Mouse (Mus musculus): ENCODE measurements around the gene Ino80b.

The Ino80b gene

GRCm38 (mm10) chr6:83116373-83117164, 8.7 kb downstream of the Ino80b start:
- peak in 1 of 2 experiments; percentile 21 for DNase-seq

DNA sequence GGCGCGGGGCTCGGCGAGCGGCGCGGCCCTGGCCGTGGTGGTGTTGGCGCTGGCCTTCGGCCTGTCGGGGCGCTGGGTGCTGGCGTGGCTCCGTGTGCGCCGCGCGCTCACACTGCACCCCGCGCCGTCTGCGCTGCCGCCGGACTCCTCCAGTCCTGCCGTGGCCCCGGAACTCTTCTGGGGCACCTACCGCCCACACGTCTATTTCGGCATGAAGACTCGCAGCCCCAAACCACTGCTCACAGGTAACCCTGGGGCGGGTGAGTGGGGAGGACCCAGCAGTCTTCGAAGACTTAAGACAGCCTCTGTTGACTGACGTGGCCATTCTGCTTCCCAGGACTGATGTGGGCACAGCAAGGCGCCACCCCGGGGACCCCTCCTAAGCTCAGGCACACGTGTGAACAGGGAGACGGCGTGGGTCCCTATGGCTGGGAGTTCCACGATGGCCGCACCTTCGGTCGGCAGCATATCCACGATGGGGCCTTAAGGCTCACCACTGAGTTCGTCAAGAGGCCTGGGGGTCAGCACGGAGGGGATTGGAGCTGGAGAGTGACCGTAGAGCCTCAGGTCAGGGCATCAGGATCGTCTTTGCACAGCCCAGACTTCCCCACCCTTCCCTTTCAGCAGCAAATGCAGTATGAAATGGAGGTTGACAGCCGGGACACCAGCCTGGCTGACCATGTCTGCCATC, 9.4 kb downstream of the Ino80b start:
- DNase-seq, result no peak

DNA sequence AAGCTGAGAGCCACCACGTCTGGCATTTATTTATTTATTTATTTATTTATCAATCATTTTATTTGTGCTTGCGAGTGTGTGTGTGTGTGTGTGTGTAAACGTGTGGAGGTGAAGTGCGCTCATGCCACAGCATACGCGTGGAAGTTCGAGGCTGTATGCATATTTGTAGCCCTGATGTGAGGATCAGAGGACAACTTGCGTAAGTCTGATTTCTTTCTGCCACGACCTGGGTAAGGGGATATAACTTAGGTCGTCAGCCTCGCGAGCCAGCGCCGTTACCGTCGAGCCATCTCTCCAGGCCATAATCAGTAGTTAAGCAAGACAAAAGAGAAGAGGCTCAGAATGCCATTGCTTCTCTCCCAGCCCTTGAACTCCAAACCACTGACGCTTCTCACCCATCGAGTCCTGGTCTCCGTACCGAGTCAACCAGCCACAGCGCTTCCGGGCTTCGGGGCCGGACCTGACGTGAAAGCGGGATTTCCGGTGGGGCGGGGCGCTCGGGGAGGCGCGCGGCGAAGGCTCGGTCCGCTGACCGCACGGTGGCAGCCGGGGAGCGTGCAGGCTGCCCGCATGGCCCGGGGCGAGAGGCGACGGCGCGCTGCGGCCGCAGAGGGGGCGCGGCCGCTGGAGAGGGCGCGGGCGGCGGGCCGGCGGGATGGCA, 10.1 kb downstream of the Ino80b start, which contains the start of gene Mogs:
TSS of gene Mogs (plus strand) at position 486 of the 661 bp plus-strand sequence.
- DNase-seq, result peak; percentile 94 to 97

DNA sequence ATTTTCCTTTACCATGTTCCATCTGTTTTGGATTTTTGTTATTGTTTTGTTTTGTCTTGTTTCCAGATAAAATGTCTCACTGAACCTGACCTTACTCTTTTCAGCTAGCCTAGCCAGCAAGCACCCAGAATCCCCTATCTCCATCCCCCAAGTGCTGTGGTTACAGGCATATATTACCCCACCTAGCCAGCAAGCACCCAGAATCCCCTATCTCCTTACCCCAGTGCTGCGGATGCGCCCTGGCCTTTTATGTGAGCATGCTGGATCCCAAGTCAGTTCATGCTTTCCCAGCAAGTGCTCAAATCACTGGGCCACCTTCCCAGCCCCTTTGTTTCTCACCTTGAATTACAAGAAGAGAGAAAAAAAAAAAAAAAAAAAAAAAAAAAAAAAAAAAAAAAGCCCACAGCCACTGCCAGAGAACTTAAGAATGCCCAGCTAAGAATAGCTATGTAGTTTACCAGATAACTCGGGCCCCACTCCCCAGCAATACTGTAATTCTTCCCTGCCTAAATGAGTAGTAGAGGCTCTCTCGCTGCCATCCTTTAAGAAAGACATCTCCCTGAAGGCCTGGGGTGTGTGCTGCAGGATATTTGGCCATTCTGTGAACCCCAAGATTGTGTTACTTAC, 13.6 kb downstream of the Ino80b start:
- no peak for DNase-seq

DNA sequence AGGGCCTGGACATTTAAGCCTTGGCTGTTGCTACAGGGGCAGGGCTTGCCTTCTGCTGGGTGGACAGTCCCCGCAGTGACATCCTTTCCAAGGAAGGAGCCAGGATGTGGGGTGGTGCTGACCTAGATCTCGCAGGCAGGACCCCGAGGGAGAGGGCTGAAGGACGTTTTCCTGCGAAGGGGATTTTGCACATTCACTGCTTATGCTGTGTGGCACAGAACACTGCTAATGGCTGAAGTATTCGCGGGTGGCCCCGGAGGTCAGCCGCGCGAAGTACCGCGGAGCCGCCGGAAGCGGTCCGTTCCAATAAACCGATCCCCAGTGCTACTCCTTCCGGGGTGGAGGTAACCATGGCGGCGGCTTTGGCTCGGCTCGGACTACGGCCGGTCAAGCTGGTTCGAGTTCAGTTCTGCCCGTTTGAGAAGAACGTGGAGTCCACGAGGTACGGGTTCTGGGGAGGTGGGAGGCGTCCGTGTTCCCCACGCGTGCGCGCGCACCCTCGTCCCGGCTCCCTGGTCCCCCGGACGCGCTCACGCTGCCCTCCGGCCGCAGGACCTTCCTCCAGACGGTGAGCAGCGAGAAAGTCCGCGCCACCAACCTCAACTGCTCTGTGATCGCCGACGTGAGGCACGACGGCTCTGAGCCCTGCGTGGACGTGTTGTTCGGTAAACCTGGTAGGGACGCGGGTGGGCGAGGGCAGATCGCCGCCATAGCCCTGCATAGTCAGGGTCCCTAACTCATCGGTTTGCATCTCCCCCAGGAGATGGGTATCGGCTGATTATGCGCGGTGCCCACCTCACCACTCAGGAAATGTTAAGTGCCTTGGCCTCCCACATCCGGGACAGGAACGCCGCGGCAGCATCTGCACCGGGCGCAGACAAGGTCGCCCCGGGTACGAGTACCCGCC, 16.2 kb downstream of the Ino80b start, which contains the start of gene Mrpl53:
TSS of gene Mrpl53 (plus strand) at position 279 of the 907 bp plus-strand sequence.
- peak; percentile 90 for DNase-seq

DNA sequence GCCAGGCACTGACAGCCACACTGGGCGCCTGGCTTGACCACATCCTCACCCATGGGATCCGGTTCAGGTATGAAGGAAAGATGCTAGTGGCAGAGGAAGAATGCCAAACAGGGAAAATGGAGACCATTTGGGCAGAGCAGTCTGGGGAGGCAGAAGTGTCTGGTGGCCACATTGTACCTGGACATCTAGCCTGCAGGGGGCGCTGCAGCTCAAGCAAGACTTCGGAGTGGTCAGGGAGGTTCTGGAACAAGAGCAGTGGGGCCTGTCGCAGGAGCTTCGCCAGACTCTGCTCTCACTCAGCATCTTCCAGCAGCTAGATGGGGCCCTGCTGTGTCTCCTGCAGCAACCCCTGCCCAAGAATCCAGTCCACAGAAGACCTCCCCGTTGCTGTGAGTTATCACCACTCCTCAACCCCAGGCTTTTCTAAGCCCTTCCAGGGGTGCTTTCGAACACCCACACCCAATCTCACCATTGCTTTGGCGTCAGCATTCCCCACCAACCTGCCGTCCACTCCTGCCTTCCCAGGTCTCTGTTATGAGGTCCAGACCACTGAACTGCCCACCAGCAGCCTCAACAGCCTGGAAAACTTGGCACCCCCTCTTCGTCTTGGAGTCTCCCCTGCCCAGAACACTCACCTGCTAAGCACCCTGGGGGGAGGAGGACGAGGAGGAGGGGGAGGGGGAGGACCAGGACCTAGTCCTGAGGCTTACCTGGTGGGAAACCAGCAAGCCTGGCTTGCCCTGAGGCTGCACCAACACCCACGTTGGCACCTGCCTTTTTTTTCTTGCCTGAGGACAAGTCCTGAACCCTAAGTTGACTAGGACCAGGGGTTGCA, 17.4 kb downstream of the Ino80b start:
- DNase-seq, result peak; percentile 73 to 85

DNA sequence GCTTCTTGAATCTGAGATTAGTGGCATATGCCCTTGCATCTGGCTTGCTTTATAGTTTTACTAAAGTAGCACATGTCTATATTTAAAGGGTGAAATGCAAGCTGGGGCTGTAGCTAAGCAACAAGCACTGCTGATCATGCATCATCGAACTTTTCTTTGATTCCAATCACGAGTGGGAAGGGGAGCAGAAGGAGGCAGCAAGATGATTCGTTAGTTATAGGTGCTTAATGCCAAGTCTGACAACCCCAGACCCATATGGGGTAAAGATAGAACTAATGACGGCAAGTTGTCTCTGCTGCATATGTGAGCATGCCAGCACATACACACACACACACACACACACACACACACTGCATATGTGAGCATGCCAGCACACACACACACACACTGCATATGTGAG, 21.1 kb downstream of the Ino80b start:
- DNase-seq, result no peak

- no peak for DNase-seq
Measured at GRCm38 (mm10) chr6:83103130-83103650, 22.0 kb downstream of the Ino80b start.

DNA sequence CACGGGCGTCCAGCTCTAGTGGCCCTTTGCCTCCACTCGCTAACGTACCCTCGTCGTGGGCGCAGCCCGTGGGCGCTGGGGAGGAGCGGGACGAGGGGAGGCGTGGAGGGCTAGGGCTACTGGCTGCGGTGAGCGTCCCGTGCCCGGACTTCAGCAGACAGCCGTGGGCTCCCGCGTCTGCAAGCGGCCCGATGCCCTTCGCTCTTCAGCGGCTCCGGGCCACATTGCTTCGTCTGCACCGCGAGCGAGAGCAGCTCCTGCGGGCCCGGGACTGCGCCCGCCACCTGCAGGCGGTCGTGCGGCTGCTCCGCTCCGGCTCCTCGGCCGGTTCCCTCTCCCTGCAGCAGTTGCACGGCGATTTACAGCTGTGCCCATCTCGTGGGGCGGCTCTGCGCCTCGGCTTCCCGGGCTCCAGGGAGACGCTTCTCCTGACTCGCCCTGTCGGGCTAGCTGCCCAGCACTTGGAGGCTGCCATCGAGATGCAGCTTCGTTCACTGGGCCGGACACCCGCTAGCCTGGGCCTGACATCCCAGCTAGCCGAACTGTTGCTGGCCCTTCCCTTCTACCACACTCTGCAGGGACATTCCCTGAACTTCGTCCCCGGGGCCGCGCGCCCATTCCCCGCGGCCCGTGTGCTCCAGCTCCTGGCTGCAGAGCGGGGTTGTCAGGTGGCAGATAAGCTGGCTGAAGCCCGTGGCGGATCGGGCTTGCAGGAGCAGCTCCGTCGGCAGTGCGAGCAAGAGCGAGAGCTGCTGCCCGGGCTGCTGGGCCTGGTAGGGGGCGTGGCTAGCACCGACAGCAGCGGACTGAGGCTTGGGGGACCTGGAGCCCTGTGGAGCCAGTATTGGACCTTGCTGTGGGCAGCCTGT, 23.3 kb downstream of the Ino80b start:
- peak in 1 of 2 experiments; percentile 72 for DNase-seq

- peak; percentile 90 to 93 for DNase-seq
Measured at GRCm38 (mm10) chr6:83101316-83101687, 23.9 kb downstream of the Ino80b start, which contains the start of the genes Ccdc142 and Gm42688. TSS of gene Ccdc142 (plus strand) at chr6:83101601. TSS of gene Gm42688 (plus strand) at chr6:83101617.

GRCm38 (mm10) chr6:83098411-83098810, 26.8 kb downstream of the Ino80b start:
- DNase-seq, result no peak

DNA sequence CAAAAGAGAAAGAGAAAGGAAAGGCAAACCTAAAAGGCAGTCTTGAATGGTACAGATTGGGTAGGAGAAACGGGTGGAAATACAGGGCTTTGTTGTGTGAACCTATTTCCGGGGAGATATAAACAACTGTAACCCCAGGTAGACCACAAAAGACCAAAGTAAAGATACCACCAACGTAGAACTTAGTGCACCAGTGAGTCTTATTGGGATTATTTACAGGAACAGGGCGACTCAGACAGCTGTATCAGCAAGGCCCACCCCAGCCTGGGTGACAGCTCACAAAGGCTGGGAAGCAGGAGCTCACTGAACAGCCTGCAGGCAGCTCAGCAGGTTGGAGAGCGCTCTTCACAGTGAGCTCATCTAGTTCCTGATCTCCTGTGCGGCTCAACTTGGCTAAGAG, 29.3 kb downstream of the Ino80b start:
- no peak for DNase-seq

GRCm38 (mm10) chr6:83092416-83093127, 32.7 kb downstream of the Ino80b start:
- DNase-seq, result no peak

GRCm38 (mm10) chr6:83087926-83088260, 37.3 kb downstream of the Ino80b start:
- no peak for DNase-seq

GRCm38 (mm10) chr6:83087205-83087925, 37.9 kb downstream of the Ino80b start:
- DNase-seq, result peak in 1 of 2 experiments; percentile 29

DNA sequence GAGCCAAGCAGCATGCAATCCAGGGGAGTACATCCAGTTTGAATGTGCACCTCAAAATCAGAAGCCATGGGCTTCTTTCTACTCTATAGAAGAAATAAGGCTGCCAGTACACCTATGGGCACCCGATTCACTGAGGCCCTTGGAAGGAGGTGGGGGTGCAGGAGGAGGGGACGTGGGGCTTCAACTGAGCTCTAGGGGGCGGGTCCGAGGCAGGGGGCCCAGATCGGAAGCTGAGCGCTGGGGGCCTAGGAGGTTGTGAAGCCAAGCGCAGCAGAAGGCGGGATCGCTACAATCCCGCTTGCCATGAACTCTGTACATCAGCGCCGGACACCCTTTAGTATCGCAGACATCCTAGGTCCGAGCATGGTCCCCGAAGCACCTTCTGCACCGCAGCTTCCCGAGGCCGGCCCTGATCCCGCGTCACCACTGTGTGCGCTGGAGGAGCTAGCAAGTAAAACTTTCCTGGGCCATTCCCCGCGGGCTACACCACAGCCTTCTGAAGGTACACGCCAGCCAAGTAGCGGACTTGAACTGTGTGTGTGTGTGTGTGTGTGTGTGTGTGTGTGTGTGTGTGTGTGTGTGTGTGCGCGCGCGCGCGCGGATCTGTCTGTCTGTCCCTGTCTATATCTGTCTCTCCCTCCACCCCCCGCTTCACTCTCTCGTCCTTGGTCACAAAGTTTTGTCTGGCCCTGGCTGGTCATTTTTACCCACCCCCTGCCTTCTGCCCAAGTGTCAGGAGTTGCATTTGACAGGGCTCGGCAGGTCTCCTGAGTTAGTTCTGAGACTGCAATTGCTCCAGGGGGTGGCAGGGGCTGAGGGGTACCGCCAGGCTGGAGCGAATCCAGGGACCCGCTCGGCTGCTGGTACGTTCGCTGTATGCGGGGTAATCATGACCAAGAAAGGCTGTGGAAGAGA, 38.9 kb downstream of the Ino80b start, which contains the start of gene Lbx2:
TSS of gene Lbx2 (plus strand) at position 247 of the 915 bp plus-strand sequence.
- no peak for DNase-seq

GRCm38 (mm10) chr6:83084477-83084876, 40.8 kb downstream of the Ino80b start:
- DNase-seq, result no peak
